Mouse (Mus musculus) stomach, postnatal 0 days (tissue): ENCODE data around the gene Nr6a1.

ENCODE experiments used
- CTCF ChIP-seq: IDR thresholded peaks from 2 replicates; pipeline ENCODE4 v1.5.1; 2016; ENCODE audit warnings: antibody characterized with exemption, low read depth, mild to moderate bottlenecking, moderate library complexity
- EP300 ChIP-seq: optimal IDR thresholded peaks from 2 replicates; pipeline ENCODE3; 2016; ENCODE audit warnings: antibody characterized with exemption

DNA sequence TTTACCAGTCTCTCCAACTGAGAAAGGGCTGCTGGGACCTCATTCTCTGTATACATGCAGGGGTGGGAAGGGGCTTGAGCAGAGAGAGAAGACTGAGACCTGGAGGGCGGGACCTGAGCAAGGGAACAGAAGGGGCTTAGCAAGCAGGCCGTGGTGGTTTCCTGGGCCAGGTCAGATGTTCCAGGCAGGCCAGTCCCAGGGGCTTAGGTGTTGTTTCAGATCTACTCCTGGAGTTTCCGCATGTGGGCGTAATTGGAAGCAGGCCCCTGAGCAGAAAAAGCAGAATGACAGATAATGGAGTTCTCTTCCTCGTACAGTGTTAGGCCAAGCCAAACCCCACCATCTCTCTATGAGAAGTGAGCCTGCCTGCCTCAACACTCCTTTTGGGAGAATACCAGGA lies 7.4 kb upstream of the Nr6a1 start:
- TF ChIP-seq CTCF: no peak
- TF ChIP-seq EP300: no peak
